Mouse (Mus musculus) hindbrain, embryonic 16.5 days (tissue): ENCODE data around the gene Atrn. TPM values are rescaled to one million over a fixed set of nuclear protein-coding genes. Genes with fewer than 3 reads are reported as not detected.

Source experiments
- ATAC-seq: fragments of 200-750 bp; cut with Nextera tagmentation; 2 replicates; pipeline ENCODE4 v1.8.0; 2017; ENCODE audit warnings: moderate TSS enrichment, moderate library complexity
- H3K27ac ChIP-seq: fragments of 300-500 bp; sonication (generic); 2 replicates; pipeline ENCODE4 v1.5.1; 2014; ENCODE audit warnings: low read depth, mild to moderate bottlenecking, control low read depth, low read length, moderate library complexity
- H3K27me3 ChIP-seq: fragments of 300-500 bp; sonication (generic); replicated peaks from 2 replicates; pipeline ENCODE4 v1.6.1; 2014; ENCODE audit warnings: low read length; ENCODE audit not compliant: control insufficient read depth, insufficient read depth
- H3K36me3 ChIP-seq: fragments of 300-500 bp; sonication (generic); 2 replicates; pipeline ENCODE4 v1.6.1; 2014; ENCODE audit warnings: mild to moderate bottlenecking, low read length, moderate library complexity, mixed read lengths; ENCODE audit not compliant: control insufficient read depth, insufficient read depth
- H3K4me1 ChIP-seq: fragments of 300-500 bp; sonication (generic); 2 replicates; pipeline ENCODE4 v1.6.1; 2014; ENCODE audit warnings: low read depth, low read length; ENCODE audit not compliant: control insufficient read depth, insufficient read depth
- H3K4me2 ChIP-seq: fragments of 300-500 bp; sonication (generic); 2 replicates; pipeline ENCODE4 v1.6.1; 2014; ENCODE audit warnings: mild to moderate bottlenecking, low read length, control low read depth, moderate library complexity
- H3K4me3 ChIP-seq: fragments of 300-500 bp; sonication (generic); 2 replicates; pipeline ENCODE4 v1.5.1; 2014; ENCODE audit warnings: mild to moderate bottlenecking, low read length, control low read depth, moderate library complexity
- H3K9ac ChIP-seq: fragments of 300-500 bp; sonication (generic); 2 replicates; pipeline ENCODE4 v1.6.1; 2014; ENCODE audit warnings: low read depth, mild to moderate bottlenecking, control low read depth, low read length, moderate library complexity
- H3K9me3 ChIP-seq: fragments of 300-500 bp; sonication (generic); 2 replicates; pipeline ENCODE4 v1.6.1; 2014; ENCODE audit warnings: mild to moderate bottlenecking, low read length, moderate library complexity; ENCODE audit not compliant: control insufficient read depth
- WGBS: fragments of 180-500 bp; shearing (Covaris S2); extraction: QIAGEN DNeasy Blood & Tissue Kit; methylation state at CpG from one replicate; pipeline ENCODE4 v1.1.7; 2014; 5-methylcytosine and 5-hydroxymethylcytosine counted together
- microRNA-seq: library from miRNA; unstranded; fragments of <30 nt; microRNA quantifications from one replicate; pipeline ENCODE4, GENCODE M21; 2017
- polyA plus RNA-seq: library from polyadenylated mRNA; unstranded; fragments of >200 nt; fragmentation: Nextera tagmentation; extraction: Ambion mirVana; gene quantifications from 2 replicates; pipeline ENCODE4 v1.2.1, GENCODE M21; 2015

Gene Atrn
- polyA plus RNA-seq, 1 experiment from 2014 or later, result 12.0 TPM

- Histone ChIP-seq H3K9ac (no peak overlapping the region), H3K36me3 (no peaks in the 10 kb centered on the region), H3K9me3 (no peaks in the 10 kb centered on the region), H3K4me3 (no peak overlapping the region), H3K4me1 (peaks cover 3% of the 10 kb centered on the region; the same call in 1 of the 2 replicates), H3K4me2 (no peak overlapping the region), H3K27ac (no peak overlapping the region), H3K27me3 (peaks cover 6% of the 10 kb centered on the region)
- WGBS, result 65% methylated on average over 6 of the region's 6 CpGs
- ATAC-seq, result no peak
These were observed 161.2 kb downstream of the Atrn start for GRCm38 (mm10) chr2:131067481-131067880.

- Histone ChIP-seq H3K9ac (no peak overlapping the region), H3K4me1 (no peaks in the 10 kb centered on the region), H3K27me3 (0 out of 2 replicates have a peak, but pooled peaks cover 2% of the 10 kb centered on the region), H3K9me3 (no peaks in the 10 kb centered on the region), H3K27ac (no peak overlapping the region), H3K4me2 (no peak overlapping the region), H3K36me3 (no peaks in the 10 kb centered on the region), H3K4me3 (no peak overlapping the region)
- 87% methylated on average over 10 of the region's 10 CpGs for WGBS
- ATAC-seq, result no peak
These were observed 166.2 kb downstream of the Atrn start for GRCm38 (mm10) chr2:131072536-131072935.

Small RNA genes lying within 50 kb of the gene (microRNA-seq; reads per million reads assigned to microRNA genes)
- not detected for gene Mir6973b

Other genes starting within 250 kb of the Atrn start
- 77.4 and 80.3 TPM in 2 replicates for gene Ddrgk1, start 241.8 kb upstream of the Atrn start, polyA plus RNA-seq
- 127 and 128 TPM in 2 replicates for gene Itpa, start 238.9 kb upstream of the Atrn start, polyA plus RNA-seq
- 0.59 and 0.65 TPM in 2 replicates for gene Slc4a11, start 209.0 kb upstream of the Atrn start, polyA plus RNA-seq
- 78.7 and 92.5 TPM in 2 replicates for gene 4930402H24Rik, start 89 bp upstream of the Atrn start, polyA plus RNA-seq
- 48.4 and 53.5 TPM in 2 replicates for gene Gfra4, start 136.6 kb downstream of the Atrn start, polyA plus RNA-seq
- 1.6 and 2.3 TPM in 2 replicates for gene Adam33, start 157.3 kb downstream of the Atrn start, polyA plus RNA-seq
- gene Siglec1, start 180.3 kb downstream of the Atrn start, polyA plus RNA-seq, result 0.15 and 0.24 TPM in 2 replicates
- gene Hspa12b, start 220.8 kb downstream of the Atrn start, polyA plus RNA-seq, result 6.5 and 6.9 TPM in 2 replicates
- not detected in 2 replicates for gene Gm11037, start 227.0 kb downstream of the Atrn start, polyA plus RNA-seq